Mouse (Mus musculus) embryonic facial prominence, embryonic 14.5 days (tissue): ENCODE measurements around the gene F12. TPM values are rescaled to one million over a fixed set of nuclear protein-coding genes. Genes with fewer than 3 reads are reported as not detected.
A peak's percentile ranks its signal among the peaks of the same experiment; 100 is the strongest.

Experiments used
- ATAC-seq: fragments of 200-750 bp; cut with Nextera tagmentation; 2 replicates; pipeline ENCODE4 v1.8.0; 2017; ENCODE audit warnings: low read depth, moderate number of reproducible peaks, moderate TSS enrichment
- DNase-seq: peaks from one replicate; pipeline ENCODE4 v3.0.0-alpha.2; 2015; ENCODE audit warnings: low spot score
- H3K27ac ChIP-seq: fragments of 300-500 bp; sonication (generic); replicated peaks from 2 replicates; pipeline ENCODE4 v1.5.1; 2014; ENCODE audit warnings: low read depth, mild to moderate bottlenecking, low read length, moderate library complexity
- H3K27me3 ChIP-seq: fragments of 300-500 bp; sonication (generic); replicated peaks from 2 replicates; pipeline ENCODE4 v1.6.1; 2014; ENCODE audit warnings: low read length; ENCODE audit not compliant: control insufficient read depth, insufficient read depth
- H3K36me3 ChIP-seq: fragments of 300-500 bp; sonication (generic); 2 replicates; pipeline ENCODE4 v1.6.1; 2014; ENCODE audit warnings: low read length, mixed read lengths; ENCODE audit not compliant: control insufficient read depth, insufficient read depth
- H3K4me1 ChIP-seq: fragments of 300-500 bp; sonication (generic); 2 replicates; pipeline ENCODE4 v1.6.1; 2014; ENCODE audit warnings: antibody characterized with exemption, low read length; ENCODE audit not compliant: control insufficient read depth, insufficient read depth
- H3K4me2 ChIP-seq: fragments of 300-500 bp; sonication (generic); 2 replicates; pipeline ENCODE4 v1.6.1; 2014; ENCODE audit warnings: low read depth, mild to moderate bottlenecking, low read length, moderate library complexity, mixed read lengths
- H3K4me3 ChIP-seq: fragments of 300-500 bp; sonication (generic); 2 replicates; pipeline ENCODE4 v1.5.1; 2014; ENCODE audit warnings: low read depth, mild to moderate bottlenecking, low read length
- H3K9ac ChIP-seq: fragments of 300-500 bp; sonication (generic); 2 replicates; pipeline ENCODE4 v1.6.1; 2014; ENCODE audit warnings: low read depth, mild to moderate bottlenecking, low read length, moderate library complexity, mixed read lengths
- H3K9me3 ChIP-seq: fragments of 300-500 bp; sonication (generic); 2 replicates; pipeline ENCODE4 v1.6.1; 2016; ENCODE audit warnings: low read length; ENCODE audit not compliant: control insufficient read depth
- WGBS: fragments of 180-500 bp; shearing (Covaris S2); extraction: QIAGEN DNeasy Blood & Tissue Kit; methylation state at CpG from one replicate; pipeline ENCODE4 v1.1.7; 2014; 5-methylcytosine and 5-hydroxymethylcytosine counted together
- microRNA-seq: library from miRNA; unstranded; fragments of <30 nt; microRNA quantifications from one replicate; pipeline ENCODE4, GENCODE M21; 2016; ENCODE audit warnings: borderline number of aligned reads
- polyA plus RNA-seq: library from polyadenylated mRNA; unstranded; fragments of >200 nt; fragmentation: Nextera tagmentation; extraction: Ambion mirVana; gene quantifications from 2 replicates; pipeline ENCODE4 v1.2.1, GENCODE M21; 2014

Gene F12
- polyA plus RNA-seq, 1 experiment from 2014 or later, result not detected

DNA sequence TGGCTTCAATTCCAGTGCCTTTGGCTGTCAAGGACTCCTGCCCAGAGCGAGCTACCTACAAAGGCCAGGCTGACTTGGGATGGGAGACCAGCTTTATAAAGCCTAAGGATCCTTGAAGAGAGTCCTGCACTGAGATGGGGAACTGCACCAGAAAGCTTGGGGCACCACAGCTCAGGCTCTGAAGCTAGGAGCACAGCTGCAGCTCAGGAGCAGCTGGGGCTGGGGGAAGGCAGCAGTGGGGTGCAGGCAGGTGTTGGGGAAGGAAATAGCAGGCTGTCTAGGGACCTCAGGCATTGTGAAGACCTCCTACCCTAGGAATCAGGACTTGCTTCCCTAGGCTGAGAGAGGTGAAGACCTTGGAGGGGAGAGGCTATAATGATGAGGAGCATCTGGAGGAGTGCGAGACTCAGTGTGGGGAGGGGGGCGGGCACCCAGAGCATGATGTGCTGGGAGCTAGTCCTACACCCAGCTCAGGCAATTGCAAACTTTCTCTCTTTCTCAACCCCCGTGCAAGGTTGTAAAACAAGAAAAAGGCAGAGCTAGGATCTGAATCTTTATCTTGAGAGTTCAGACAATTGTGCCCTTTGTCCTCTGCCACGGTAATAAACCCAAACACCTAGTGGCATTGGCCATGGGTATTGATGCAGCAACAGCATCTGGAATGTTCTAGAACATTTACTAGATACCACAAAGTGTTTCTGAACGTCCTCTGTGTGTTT, 52.2 kb downstream of the F12 start:
- no peak overlapping the region for H3K27ac ChIP-seq
- ATAC-seq (no peak), DNase-seq (no peak)
- H3K4me1 ChIP-seq, result peaks cover 4% of the 10 kb centered on the region; the same call in 1 of the 2 replicates
- H3K9me3 ChIP-seq, result no peaks in the 10 kb centered on the region
- H3K4me3 ChIP-seq, result no peak overlapping the region
- H3K4me2 ChIP-seq, result no peak overlapping the region
- no peaks in the 10 kb centered on the region for H3K36me3 ChIP-seq
- H3K9ac ChIP-seq, result no peak overlapping the region
- H3K27me3 ChIP-seq, result peaks cover 29% of the 10 kb centered on the region
- WGBS, result 61% methylated on average over 6 of the region's 6 CpGs

DNA sequence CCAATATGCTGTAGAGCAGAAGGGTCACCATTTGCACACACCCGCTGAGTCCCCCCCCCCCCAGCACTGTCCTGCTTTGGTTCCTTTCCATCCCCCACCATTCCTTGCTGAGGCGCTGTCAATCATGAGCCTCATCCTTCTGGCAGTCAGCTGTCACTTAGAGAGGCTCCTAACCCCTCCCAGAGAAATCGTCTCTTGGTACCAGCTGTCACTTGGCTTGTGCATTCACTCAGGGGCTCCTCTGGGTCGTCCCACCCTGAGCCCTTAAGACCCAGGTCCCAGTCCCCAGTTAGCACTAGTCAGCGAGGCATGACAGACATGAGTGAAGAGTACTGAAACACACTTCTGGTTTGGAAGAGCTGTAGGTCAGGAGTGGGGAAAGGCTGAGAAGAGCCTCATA, 54.9 kb downstream of the F12 start:
- WGBS, result 62% methylated on average over 4 of the region's 5 CpGs
- Histone ChIP-seq H3K27me3 (0 out of 2 replicates have a peak, but pooled peaks cover 5% of the 10 kb centered on the region), H3K4me1 (no peaks in the 10 kb centered on the region), H3K36me3 (no peaks in the 10 kb centered on the region), H3K4me2 (no peak overlapping the region), H3K9me3 (no peaks in the 10 kb centered on the region), H3K27ac (no peak overlapping the region), H3K9ac (no peak overlapping the region), H3K4me3 (no peak overlapping the region)
- DNase-seq (peak; percentile 33), ATAC-seq (peak; percentile 59; the same call in 1 of the 2 replicates)

DNA sequence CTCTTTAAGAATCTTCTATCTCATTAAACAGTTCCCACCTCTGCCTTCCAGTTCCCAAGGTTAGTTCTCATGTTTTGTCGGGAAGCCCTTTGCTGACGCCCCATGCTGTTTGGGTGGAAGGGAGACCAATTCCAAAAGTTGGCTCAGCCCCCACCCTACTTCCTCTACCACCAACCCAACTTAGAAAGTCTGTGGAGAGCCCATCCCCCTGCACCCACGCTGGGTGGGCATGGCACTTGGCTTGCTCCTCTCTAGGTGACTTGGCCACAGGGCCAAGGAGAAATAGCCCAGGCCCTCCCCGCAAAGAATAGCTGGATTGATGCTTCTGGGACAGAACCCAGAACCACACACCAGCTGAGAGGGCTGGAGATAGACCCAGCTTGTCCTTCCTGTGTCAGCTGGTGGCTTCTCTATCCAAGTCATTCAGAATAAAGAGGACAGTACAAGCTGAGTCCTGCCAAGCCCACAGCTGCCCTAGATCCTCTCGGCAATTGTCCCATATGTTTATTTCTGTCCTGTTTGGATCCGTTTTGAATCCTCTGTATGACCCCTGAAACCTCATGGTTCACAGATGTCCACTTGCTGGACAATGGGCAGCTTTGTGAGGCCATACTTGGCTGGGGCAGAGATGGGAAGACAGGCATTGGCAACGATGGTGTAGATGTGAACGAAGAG, 55.4 kb downstream of the F12 start:
- DNase-seq (no peak), ATAC-seq (peak; percentile 19; the same call in 1 of the 2 replicates)
- Histone ChIP-seq H3K36me3 (no peaks in the 10 kb centered on the region), H3K4me3 (no peak overlapping the region), H3K4me1 (no peaks in the 10 kb centered on the region), H3K9ac (no peak overlapping the region), H3K27ac (no peak overlapping the region), H3K27me3 (0 out of 2 replicates have a peak, but pooled peaks cover 5% of the 10 kb centered on the region), H3K9me3 (no peaks in the 10 kb centered on the region), H3K4me2 (no peak overlapping the region)
- 49% methylated on average over 8 of the region's 8 CpGs for WGBS

DNA sequence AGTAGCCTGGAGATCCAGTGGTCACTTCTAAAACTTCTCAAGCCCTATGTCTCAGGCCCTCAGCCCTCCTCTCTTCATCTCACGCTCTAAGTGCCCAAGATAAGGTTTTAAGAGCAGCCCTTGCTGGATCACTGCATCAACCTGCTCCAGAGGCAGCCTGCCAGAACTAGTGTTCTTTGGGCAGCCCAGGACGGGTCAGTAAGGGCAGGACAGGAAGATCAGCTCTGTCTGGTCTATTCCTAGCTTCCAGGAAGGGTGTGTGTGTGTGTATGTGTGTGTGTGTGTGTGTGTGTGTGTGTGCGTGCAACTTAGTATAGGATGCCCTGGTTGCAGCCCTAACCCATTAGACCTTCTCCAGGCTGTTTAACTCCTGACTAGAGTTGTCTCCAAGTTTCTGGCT, 56.4 kb downstream of the F12 start:
- no peak overlapping the region for H3K4me3 ChIP-seq
- peak overlapping the region; percentile 40; the same call in 1 of the 2 replicates for H3K4me2 ChIP-seq
- H3K27me3 ChIP-seq, result 0 out of 2 replicates have a peak, but pooled peaks cover 5% of the 10 kb centered on the region
- DNase-seq, result no peak
- WGBS, result 69% methylated on average over 3 of the region's 3 CpGs
- H3K9me3 ChIP-seq, result no peaks in the 10 kb centered on the region
- H3K4me1 ChIP-seq, result no peaks in the 10 kb centered on the region
- no peak overlapping the region for H3K27ac ChIP-seq
- no peak for ATAC-seq
- H3K9ac ChIP-seq, result no peak overlapping the region
- no peaks in the 10 kb centered on the region for H3K36me3 ChIP-seq

DNA sequence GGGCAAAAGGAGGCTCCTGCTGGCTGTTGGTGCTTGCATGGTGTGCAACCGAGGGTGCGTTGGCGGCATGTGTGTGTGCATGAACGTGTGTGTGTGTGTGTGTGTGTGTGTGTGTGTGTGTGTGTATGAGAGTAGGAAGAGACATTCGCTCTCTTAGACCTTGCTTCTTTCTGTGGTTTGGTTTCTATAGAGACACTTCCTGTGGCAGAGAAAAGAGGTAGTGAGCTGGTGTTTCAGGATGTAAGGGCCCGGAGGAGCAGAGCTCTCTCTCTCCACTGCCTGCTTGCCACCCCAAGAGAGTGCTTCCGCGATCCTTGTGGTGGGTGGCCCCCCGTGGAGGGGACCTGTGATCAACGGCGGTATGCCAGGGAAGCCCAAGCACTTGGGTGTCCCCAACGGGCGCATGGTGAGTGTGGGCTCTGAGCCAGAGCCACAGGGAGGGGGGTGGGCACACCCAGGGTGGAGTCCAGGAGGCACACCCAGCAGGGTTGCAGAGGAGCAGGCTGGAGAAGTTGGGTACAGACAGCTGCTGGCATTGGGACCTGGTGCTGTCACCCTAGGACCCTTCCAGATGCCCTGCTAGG, 57.0 kb downstream of the F12 start, which contains the start of gene Rgs14:
Gene Rgs14, plus strand, starts transcription at position 202 of the 584 bp plus-strand sequence.
- H3K27me3 ChIP-seq, result 0 out of 2 replicates have a peak, but pooled peaks cover 5% of the 10 kb centered on the region
- H3K4me2 ChIP-seq, result peak within 1 kb of the TSS; percentile 40
- DNase-seq (no peak), ATAC-seq (no peak)
- no peak within 1 kb of the TSS for H3K27ac ChIP-seq
- no peaks in the 10 kb centered on the region for H3K4me1 ChIP-seq
- H3K9ac ChIP-seq, result 0 out of 2 replicates have a peak within 1 kb of the TSS, but pooled peaks have one; percentile 25
- H3K4me3 ChIP-seq, result 0 out of 2 replicates have a peak within 1 kb of the TSS, but pooled peaks have one; percentile 8
- H3K9me3 ChIP-seq, result no peaks in the 10 kb centered on the region
- H3K36me3 ChIP-seq, result no peaks in the 10 kb centered on the region
- 58% methylated on average over 13 of the region's 13 CpGs for WGBS

DNA sequence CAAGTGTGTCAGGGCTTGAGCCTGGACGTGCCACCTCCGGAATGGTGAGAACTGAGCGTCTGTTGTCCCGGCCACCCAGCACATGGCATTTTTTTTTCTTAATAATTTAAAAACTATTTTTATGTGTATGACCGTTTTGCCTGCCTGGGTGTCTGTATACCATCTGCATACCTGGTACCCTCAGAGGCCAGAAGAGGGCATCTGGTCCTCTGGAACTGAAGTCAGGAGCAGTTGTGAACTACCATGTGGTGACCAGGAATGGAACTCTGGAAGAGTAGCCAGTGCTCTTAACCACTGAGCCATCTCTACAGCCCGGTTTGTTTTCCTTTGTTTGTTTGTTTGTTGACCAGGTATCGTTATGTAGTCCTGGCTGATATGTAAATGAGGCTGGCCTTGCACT, 58.2 kb downstream of the F12 start:
- no peak for ATAC-seq
- Histone ChIP-seq H3K4me2 (no peak overlapping the region), H3K9ac (no peak overlapping the region), H3K36me3 (no peaks in the 10 kb centered on the region), H3K27ac (no peak overlapping the region), H3K27me3 (0 out of 2 replicates have a peak, but pooled peaks cover 4% of the 10 kb centered on the region), H3K4me3 (no peak overlapping the region), H3K4me1 (no peaks in the 10 kb centered on the region), H3K9me3 (no peaks in the 10 kb centered on the region)
- DNase-seq, result no peak
- WGBS, result 75% methylated on average over 7 of the region's 7 CpGs

Small RNAs within 50 kb of the gene (microRNA-seq; reads per million reads assigned to microRNA genes)
- gene Mir6943, result not detected

Other genes starting within 250 kb of the F12 start
- gene Nsd1, start 217.0 kb downstream of the F12 start, polyA plus RNA-seq, result 55.0 and 58.7 TPM in 2 replicates
- 413 and 451 TPM in 2 replicates for gene Prelid1, start 106.3 kb downstream of the F12 start, polyA plus RNA-seq
- gene Rab24, start 104.8 kb downstream of the F12 start, polyA plus RNA-seq, result 92.1 and 102 TPM in 2 replicates
- 36.0 and 39.4 TPM in 2 replicates for gene Mxd3, start 97.0 kb downstream of the F12 start, polyA plus RNA-seq
- gene Lman2, start 64.0 kb downstream of the F12 start, polyA plus RNA-seq, result 102 and 105 TPM in 2 replicates
- gene Rgs14, start 57.1 kb downstream of the F12 start, polyA plus RNA-seq, result 1.3 and 3.3 TPM in 2 replicates
- not detected in 2 replicates for gene Slc34a1, start 28.6 kb downstream of the F12 start, polyA plus RNA-seq
- gene Pfn3, start 11.6 kb downstream of the F12 start, polyA plus RNA-seq, result 0.70 TPM in 1 of 2 replicates, not detected in the other
- gene Grk6, start 18.3 kb upstream of the F12 start, polyA plus RNA-seq, result 44.0 and 46.6 TPM in 2 replicates
- gene Prr7, start 37.5 kb upstream of the F12 start, polyA plus RNA-seq, result 1.9 and 2.7 TPM in 2 replicates
- gene Dbn1, start 61.3 kb upstream of the F12 start, polyA plus RNA-seq, result 141 and 167 TPM in 2 replicates
- 194 and 204 TPM in 2 replicates for gene Pdlim7, start 86.9 kb upstream of the F12 start, polyA plus RNA-seq
- gene Dok3, start 102.5 kb upstream of the F12 start, polyA plus RNA-seq, result 2.5 and 3.8 TPM in 2 replicates
- gene Ddx41, start 109.9 kb upstream of the F12 start, polyA plus RNA-seq, result 56.6 and 69.5 TPM in 2 replicates
- 30.5 and 32.1 TPM in 2 replicates for gene Fam193b, start 144.3 kb upstream of the F12 start, polyA plus RNA-seq
- gene Tmed9, start 146.9 kb upstream of the F12 start, polyA plus RNA-seq, result 66.2 and 85.4 TPM in 2 replicates
- 9.3 and 10.3 TPM in 2 replicates for gene B4galt7, start 173.1 kb upstream of the F12 start, polyA plus RNA-seq
- 57.7 and 59.8 TPM in 2 replicates for gene Caml, start 196.2 kb upstream of the F12 start, polyA plus RNA-seq
- gene Ddx46, start 208.2 kb upstream of the F12 start, polyA plus RNA-seq, result 32.0 and 38.7 TPM in 2 replicates